Mouse (Mus musculus) layer of hippocampus, adult 9-11 months (tissue): ENCODE results near the gene Proser2.
"Not testable (repeated sequence)": the region's sequence is repeated elsewhere in the genome, so short reads cannot be mapped to it uniquely, and the experiment has no call there.

Source experiments
- DNase-seq: peaks from one replicate; pipeline ENCODE4 v3.0.0; 2022

The Proser2 gene

DNA sequence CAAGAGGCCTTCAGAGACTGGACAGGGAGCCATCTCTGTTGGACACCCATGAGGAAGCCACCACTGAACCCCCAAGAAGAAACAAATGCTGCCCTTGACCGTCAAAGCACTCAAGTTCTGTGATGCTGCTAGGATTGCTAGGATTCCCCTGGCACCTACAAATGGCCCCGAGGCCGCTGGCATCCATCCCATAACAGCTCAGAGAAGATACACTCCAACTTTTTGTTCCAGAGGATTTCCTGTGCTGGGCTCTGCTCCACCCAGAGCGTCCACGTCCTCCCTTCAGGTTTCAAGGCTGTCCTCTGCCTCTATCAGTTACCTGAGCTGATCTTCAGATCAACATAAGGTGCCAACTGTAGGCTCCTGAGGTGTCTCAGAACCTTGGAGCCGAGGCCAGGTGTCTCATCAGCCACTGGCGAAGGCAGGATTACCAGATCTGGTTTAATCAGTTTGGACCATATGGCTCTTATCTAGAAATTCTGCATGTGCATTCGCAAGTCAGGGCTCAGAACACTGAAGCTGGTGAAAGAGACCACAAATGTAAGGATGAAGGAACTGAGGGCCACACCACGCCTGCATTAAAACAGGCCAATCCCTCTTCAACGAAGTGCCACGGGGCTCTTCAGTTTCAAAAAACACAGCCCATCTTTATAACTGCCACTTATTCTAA is 1.7 kb downstream of the Proser2 start:
- no peak for DNase-seq

DNA sequence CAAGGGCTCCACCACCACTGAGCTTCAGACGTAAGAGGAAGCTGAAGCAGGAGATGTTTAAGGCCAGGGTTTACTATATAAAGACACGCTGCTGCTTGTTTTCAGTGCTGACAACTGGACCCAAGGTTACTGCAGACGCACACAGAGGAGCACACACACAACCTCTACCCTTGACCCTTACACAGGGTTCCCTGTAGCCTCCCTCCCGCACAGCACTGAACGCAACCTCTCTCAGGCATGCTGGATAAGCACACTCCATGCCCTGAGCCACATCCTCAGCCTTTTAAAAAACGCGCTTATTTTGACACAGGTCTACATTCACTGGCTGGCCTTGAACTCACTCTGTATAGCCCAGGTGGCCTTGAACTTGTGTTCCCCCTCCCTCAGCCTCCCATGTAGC is 7.0 kb downstream of the Proser2 start:
- no peak for DNase-seq

DNA sequence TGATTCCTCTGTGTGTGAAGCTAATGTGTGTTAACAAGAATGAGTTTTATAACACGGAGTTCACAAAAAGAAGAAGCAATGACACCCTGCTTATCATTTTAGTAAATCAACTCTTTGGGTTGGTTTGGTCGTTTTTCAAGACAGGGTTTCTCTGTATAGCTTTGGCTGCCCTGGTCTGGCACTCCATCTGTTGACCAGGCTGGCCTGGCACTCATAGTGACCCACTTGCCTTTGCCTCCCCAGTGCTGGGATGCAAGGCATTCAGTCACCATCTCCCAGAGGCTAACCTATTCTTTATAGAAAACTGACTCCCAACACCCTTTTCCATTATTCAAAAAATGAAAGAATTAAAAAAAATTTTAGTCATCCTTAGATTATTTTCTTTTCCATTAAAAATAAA is 8.9 kb downstream of the Proser2 start:
- no peak for DNase-seq

DNA sequence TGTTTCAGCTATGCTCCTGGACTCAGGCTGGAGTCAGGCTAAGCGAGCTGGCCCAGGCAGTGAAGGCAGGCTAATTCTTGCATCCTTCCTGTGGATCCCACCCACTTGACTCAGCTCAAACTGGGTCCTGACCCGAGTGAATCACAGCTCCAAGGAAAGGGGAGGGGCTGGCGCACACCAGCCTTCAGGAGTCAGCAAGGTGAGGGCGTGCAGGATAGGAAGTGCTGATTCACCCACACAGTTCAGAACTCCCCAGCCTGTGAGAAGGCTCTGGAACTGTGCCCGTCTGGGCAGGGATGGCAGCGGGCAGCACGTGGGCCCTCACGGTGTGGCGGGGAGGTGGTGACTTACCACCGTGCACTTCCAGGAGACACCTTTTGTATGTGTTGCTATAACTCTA is 11.8 kb downstream of the Proser2 start:
- DNase-seq = no peak

DNA sequence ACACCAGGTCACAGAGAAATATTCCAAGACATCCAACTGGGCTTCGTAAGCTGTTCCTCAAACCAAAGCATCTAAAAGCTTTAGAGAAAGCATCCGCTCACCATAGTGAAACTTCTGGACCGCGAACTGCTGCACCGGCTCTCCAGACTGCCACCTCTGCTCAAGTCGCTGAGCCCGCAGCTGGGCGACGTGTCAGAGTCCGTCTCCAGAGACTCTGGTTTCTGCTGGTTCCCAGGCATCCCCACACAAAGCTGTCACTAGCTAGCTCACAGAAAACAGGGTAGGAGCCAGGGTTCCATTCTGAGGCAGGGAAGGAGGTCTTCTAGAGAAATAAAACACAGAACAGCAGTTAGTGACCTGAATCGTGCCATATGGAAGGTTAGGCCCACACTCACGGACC is 16.2 kb downstream of the Proser2 start:
- no peak for DNase-seq

DNA sequence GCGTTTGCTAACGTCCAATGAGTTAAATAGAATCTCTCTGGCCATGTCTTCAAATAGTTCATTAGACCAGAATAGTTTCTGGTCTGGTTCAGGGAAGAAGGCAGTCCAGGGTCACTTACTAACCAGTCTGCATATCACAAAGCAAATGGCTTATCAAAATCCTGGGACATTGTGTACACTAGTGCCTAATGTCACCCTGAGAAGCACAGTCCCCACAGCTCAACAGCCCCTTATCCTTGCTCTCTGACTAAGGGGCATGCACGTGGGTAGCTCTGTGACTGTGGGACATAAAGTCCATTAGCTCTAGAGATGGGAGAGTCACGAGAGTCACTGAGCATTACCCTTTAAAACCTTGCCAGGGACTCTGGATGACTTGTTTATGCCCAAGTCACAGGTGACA is 17.4 kb downstream of the Proser2 start:
- no peak for DNase-seq

DNA sequence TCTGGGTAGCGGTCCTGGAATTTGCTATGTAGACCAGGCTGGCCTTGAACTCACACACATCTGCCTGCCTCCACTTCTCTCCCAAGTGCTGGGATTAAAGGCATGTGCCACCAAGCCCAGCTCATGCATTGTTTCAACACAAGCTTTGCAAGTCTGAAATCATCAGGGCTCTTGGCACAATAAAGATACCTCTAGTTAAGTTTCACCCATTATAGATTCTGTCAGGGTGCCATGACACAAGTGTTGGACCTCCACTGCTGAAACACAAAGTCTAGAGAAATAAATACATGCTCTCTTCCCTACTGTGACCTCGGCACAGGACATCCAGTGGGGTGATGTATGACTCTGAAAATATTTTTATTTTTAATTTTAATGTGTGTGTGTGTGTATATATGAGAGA is 24.6 kb downstream of the Proser2 start:
- no peak for DNase-seq

DNA sequence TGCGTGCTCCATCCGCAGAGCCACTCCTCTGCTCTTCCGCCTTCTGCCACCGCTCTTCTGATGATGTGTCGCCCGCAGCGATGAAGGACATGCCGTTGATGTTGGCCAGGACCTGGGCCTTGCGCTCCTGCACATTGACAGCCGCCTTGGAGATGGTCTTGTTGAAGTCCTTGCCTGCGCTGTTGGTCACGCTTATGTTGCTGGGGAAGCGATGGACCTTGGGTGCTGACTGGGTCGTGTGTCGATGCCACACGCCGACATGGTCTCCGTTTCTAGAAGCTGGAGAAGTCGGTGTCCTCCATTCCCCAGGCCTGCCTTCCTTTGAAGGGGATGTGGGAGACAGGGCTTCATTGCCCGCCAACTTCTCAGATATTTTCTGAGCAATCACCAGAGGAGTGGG is 29.3 kb downstream of the Proser2 start:
- no peak for DNase-seq

DNA sequence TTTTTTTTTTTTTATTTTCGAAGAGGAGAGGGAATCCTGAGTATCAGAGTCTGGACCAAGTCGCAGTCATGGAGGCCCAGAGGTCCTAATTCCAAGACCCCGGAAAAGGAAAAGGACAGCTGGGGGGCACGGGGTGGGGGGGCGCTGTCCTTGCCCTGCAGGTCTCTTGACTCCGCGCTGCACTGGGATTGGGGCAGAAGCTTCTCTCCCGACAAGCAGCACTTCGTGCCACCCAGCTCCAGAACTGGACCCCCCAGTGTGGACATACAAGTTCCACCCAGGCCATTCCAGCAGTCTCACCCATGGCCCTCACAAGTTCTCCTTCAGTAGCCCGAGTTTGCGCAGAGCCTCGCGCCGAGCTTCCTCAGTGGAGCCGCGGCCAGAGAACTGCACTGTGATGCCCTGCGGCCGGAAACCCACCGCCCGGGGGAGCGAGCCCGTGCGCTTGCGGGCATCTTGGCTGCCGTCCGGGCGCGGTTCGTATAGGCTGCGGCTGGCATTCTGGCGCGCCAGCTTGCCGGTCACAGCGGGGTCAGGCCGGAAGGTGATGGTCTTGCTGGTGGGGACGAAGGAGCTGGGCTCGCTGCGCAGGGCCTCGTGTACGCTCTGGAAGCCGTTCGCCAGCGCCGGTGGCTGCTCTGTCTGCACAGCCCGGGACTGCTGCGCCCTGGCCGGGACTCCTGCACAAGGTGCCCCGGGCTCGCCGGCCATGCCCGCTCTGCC is 29.8 kb downstream of the Proser2 start:
- no peak for DNase-seq

DNA sequence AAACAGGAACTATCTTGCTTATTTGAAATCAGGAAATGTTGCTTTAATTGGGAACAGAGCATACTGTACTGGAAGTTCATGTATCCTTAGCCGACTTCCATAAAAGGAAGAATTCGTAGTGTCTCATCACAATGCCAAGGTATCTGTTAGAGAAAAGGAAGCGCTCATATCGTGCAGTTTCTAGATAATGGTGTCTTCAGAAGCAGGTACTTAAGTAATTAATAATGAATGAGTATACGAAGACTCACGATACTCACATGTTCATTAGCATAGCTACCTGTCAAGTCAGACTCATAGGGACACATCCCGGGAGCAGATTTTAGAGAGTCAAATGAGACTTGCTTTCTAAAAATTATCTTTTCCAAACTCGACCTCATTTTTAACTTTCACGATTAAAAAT is 30.6 kb downstream of the Proser2 start:
- DNase-seq = no peak

DNA sequence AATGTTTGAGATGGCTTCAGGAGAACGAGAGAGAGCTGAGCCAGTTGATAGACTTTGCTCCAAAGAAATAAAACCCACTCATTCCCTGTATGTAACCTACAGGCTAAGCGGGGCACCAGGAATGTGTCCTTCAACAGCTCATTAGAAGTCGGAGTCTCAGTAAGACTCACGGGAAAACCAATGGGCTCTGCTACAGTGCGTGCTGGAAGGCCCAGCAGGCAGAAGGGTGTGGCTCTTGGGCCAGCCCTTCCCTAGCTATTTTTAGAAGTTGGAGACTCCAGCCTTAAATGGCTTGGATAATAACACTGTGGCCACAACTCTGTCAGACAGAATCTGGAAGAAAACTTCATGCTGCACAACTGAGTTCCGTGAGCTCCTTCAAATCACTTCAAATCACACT is 31.1 kb downstream of the Proser2 start:
- no peak for DNase-seq

DNA sequence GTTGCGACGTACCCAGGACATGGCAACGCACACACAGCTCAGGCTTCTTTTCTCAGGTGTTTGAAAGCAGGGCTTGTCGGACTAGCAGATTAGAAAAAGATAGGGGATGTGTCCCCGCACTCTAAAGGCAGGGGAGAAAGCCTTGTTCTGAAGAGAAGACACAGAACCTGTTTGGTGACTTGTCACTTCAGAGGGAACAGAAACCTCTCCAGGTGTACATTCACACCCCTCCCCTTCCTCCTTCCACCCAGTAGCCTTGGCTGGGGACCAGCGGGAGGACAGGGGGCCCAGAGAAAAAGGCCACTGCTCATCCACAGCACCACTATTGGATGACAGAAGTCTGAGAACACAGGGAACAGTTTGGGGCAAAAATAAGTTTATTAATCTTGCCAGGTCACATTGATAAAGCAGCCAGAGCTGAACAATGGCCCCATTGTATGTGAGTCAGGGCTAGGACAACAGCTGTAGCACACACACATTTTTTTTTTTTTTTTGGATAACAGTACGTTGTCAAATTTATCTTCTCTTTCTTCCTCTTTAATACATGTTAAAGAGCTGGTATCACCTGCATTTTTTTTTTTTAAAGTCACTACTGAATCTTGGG is 32.8 kb downstream of the Proser2 start:
- DNase-seq = no peak

DNA sequence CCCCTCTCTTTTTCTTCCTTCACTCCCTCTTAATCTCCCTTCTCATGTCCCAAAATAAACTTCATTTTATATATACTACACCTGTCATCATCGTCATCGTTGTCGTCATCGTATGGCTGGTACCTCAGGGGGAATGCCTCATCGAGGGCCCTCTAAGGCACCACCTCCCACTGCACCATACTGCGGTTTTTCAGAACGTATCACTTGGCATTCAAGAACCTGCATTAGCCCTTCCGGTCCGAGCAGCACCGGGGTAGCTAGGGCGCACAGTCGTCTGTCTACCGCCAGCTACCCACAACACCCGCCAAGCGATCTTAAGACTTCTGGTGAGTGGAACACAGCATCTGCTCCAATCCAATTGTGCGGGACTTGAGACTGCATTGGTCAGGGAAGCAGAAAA is 40.1 kb downstream of the Proser2 start:
- DNase-seq = not testable (repeated sequence)

DNA sequence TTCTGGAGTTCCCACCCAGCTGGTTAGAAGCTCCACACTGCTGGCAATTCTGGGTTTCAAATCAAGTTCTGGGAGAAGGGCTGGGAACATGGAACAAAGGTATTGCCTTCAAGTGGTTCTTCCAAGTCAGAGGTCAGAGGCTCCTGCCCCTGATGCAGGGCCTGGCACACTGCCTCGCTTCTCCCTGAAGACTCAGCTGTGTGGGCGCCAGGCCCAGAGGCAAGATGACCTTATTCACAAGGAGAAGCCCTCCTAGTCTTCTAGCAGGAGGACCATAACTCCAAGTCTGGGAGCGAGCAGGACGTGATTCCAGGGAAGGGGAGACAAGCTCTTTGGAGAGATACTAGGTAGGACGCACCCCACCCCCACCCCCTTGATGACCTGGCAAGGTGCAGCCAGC is 42.9 kb downstream of the Proser2 start:
- no peak for DNase-seq

DNA sequence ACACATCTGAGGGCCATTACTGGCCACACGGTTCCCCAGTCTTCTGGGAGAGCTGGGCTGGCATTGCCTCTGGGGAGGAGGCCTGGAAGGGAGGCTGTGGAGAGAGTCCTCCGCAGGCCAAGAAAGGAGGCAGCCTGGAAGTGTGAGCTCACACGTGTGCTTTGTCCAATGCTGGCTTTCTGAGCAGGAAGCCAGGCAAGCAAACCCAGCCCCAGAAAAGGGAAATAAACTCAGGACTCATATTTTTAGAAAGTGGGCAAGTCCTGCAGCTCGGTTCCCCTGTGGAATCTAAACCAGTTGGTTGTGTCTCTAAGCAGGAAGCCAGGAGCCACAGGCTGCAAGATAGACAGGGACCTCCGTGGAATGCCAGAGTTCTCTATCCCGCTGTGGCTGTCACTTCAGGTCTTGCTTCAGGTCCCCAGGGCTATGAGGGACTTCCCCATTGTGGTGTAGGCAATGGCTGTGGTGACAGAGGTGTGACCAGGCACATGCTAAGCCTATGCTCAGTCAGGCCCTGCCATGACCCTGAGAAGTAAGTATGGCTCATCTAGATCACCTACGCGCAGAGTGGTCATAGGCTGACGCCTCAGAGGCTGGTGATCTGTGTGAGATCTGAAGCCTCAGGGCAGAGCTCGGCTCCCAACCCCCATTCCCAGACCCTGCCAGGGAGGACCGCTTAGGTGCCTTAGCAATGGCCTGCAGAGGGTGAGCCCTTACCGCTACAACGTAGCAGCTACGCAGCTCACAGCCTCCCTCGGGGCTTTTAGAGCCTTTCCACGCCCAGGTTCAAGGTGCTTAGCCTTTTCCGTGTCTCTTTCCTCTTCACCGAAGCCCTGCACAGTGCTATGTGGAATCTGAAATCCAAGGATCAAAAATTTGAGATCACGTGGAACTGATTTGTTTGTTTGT is 44.1 kb downstream of the Proser2 start:
- DNase-seq = peak; percentile 6

DNA sequence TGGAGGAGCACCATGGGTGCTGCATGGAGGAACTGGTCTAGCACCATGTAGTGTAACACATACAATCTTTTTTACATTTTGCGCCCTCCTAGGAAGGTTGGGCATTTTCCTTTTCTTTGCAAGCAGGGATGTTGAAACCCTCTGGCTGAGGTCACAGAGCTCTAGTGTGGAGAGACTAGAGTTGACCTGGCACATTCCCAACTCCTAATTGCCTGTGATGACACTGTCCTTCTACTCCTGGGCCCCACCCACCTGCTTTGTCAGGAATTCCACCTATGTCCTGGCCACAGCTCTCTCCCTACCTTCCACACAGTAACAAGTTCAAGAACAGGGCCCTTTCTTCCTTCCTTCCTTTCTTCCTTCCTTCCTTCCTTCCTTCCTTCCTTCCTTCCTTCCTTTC is 46.3 kb downstream of the Proser2 start:
- no peak for DNase-seq

DNA sequence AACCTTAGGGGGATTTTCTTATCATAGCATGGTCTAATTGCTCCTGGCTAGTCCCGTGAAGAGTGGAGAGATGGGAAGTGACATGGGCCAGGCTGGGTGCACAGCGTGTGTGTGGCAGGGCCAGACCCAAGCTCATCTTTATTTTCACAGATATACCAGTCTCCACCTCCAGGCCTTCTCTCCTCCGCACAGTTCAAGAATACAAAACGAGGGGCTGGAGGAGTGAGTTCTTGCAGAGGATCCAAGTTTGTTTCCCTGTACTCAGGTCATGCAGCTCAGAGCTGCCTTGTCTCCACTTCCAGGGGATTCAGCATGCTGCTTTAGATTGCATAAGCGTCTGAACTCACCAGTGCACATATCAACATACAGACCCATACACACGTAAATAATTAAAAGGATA is 47.4 kb downstream of the Proser2 start:
- no peak for DNase-seq

DNA sequence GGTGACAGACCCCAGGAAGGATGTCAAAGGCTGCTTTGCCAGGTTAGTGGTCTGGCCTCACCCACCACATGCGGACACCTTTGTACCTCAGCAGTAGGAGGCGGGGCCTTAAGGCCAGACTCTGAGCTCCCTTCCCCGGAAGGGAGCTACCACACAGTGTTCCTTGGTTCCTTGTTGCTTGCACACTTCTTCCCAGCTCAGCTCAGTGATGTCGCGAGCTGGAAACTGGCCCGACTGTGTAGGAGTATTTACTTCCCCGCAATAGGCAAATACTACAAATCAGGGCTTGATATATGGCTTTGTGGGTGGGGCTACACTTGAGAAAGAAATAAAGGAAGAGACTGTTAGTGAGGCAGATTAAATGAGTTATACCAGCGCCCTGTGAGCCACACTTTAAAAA is 48.9 kb downstream of the Proser2 start:
- no peak for DNase-seq

DNA sequence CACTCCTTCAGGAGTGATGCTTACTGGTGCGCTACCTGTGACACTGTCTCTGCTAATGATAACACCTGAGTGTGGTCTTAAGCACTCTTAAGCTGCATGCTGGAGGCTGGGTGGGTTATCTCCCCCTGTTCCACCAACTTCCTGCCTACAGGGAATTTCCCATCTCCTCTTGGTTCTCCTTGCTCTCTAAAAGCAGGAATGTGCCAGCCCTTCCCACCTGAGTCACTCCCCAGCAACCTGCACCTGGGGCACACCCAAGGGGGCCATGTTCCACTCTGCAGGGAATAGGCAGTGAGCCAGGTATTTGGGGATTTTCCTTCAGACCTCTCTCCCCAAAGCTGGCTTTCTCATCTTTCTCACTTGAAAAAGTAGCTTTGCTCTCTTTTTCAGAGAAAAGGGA is 50.0 kb downstream of the Proser2 start:
- no peak for DNase-seq

DNA sequence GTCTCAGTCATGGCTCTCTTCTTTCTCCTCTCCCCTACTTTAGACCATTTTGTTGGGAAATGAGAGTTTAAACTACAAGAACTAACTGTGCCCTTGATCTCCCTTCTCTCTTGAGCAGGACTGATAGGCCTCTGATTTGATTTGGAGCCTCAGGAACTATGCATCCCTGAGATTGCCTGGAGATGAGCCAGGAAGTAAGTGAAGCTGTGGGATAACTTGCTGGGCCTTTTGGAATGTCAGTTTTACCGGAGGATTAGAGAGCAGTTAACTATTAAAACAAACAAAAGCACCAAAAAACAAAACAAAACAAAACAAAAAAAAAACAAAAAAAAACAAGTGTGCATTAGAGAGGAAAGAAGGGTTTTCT is 54.5 kb downstream of the Proser2 start:
- DNase-seq = no peak

DNA sequence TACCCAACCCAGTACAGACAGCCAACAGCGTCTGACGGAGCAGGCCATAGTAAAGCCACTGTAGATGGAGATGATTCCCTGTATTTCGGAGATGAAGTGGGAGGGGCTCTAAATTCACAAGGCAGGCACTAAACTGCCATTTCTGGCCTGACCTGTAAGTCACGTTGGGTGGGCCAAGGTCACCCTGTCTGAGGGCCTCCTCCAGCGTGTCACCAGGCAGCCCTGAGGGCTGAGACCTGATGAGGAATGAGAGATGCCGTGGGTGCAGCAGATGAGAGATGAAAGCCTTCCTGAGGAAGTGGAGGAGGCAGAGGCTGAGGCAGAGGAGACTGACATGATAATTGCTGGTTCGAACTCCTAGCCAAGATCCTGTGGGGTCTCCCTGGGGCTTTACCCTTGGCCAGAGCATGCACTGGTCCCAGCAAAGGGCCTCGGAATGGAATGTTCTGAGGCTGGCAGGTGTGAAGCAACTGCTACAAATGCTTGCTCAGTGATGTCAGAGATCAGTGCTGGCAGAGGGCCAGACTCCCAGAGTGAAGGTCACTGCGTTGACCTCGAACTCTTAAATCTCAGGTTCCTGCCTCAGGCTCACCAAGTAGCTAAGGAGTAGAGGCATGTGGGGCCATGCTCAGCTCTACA is 55.0 kb downstream of the Proser2 start:
- no peak for DNase-seq

DNA sequence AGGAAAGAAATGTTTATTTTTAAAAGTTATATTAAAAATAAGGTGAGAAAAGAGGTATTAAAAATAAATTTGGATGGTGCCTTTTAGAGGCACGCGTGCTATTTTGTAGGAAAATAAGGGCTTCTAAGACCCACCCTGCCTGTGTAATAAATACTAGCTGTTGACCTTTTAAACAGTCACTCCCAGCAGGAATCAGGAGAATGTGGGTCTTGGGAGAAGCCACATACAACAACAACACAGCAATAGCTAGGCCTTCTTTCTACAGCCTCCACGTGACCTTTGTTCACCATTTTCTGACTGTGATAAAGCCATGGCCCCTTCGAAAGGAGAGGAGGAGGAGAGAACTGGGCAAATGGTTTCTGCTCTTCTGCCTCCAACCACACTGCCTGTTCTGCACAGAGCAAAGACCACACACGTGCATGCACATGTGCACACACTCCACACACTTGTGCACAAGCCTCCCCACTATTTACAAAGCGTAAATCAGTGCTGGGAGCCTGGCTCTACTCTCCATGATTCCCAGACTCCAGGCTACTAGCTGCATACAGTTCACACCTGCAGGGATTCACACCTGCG is 57.2 kb downstream of the Proser2 start:
- no peak for DNase-seq
